Mouse (Mus musculus) CD4-positive helper T cell, adult 2 months (primary cell): ENCODE results near the gene Olfr845.

Source experiments
- DNase-seq: peaks from one replicate; pipeline ENCODE4 v3.0.0-alpha.2; 2012; ENCODE audit warnings: low read depth, missing footprints, low spot score

Olfr845 gene

GRCm38 (mm10) chr9:19336157-19336556 is at the start of gene Olfr845:
Olfr845 (plus strand) TSS chr9:19336457.
- no peak for DNase-seq

- DNase-seq, result no peak
Observed at GRCm38 (mm10) chr9:19316047-19316446, 20.2 kb upstream of the Olfr845 start, which contains the start of gene Olfr844. Olfr844 (plus strand) TSS chr9:19316347.

GRCm38 (mm10) chr9:19363905-19364304 is 27.6 kb downstream of the Olfr845 start, which contains the start of gene Olfr846:
Olfr846 (minus strand) TSS chr9:19364005.
- no peak for DNase-seq

GRCm38 (mm10) chr9:19378569-19378968 is 42.3 kb downstream of the Olfr845 start, which contains the start of gene Olfr847:
Olfr847 (minus strand) TSS chr9:19378669.
- no peak for DNase-seq
